Mouse (Mus musculus) kidney, adult 18-20 months (tissue): Measurements from ENCODE around the gene Strip1.

ENCODE experiments used
- DNase-seq: peaks from one replicate; pipeline ENCODE4 v3.0.0; 2021

Strip1 gene

DNA sequence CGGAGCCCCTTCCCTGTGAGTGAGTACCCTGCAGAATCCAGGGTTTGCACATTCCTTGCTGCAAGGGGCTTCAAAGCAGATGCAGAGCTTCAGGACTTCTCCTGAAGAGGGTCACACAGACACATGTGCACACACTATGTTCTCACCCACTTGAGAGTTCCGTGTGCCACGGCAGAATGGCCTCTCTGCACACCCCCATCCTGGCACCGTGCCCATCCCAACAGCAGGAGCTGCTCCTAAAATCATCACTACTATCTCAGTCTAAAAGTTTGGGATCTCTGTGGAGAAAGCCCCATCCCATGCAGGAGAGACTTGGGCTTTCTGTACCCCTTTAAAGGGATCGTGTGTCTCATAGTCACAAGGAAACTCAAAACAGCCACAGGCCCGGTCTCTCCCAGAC, 45.0 kb downstream of the Strip1 start:
- no peak for DNase-seq

DNA sequence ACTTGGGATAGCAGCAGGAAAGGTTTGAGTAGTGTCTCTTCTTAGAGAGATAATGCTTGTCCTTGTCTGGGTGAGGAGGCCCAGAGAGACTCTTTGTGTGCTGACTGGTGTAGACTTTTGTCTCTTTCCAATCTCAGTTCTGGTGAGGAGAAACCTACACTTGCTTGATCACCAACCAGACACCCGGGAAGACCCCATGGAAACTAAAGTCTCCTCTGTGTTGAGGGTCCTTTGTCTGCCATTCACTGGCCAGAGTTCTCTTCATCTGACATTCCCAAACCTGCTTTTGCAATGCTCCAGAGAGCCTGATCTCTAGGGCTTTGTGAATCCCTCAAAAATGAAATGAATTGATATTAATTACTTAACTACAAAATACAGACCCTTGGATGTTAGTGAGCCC, 47.6 kb downstream of the Strip1 start:
- DNase-seq: no peak

DNA sequence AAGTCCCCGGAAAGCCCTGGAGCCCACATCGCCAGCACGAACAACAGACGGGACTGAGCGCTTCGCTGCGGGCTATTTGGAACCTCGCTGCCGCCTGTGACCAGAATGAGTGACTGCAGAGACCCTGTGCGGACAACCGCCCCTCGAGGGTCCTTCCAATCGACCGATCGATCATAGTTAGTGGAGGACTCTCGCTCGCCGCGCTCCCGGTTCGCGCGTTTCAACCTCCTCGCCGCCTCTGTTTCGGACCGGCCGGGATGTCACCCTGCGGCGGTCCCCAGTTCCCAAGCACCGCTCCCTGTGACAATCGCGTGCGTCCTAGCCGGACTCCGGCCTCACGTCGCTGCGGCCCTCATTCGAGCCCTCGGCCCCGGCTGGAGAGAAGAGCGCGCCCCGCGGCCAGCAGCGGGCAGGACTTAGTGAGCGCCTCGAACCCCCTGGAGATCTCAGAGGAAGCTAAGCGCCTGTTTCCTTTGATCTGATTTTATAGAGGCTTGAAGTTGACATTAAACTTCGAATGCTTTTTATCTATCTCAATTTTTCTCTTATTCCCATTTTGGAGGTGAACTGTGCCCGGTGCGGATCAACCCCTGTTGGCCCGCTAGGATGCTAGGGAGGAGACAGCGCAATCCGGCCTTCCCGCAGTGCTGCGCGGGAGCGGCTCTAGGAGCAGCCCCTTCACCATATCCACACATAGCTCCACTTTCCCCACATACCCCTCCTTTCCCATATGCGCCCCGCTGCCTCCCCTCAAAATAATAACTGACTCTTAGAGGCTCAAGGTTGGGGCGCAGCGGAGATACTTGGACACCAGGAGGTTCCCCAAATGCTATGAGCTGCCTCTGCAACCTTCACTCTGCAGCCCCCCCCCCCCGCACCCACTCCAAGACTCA, 48.4 kb downstream of the Strip1 start:
- DNase-seq: peak; percentile 23

DNA sequence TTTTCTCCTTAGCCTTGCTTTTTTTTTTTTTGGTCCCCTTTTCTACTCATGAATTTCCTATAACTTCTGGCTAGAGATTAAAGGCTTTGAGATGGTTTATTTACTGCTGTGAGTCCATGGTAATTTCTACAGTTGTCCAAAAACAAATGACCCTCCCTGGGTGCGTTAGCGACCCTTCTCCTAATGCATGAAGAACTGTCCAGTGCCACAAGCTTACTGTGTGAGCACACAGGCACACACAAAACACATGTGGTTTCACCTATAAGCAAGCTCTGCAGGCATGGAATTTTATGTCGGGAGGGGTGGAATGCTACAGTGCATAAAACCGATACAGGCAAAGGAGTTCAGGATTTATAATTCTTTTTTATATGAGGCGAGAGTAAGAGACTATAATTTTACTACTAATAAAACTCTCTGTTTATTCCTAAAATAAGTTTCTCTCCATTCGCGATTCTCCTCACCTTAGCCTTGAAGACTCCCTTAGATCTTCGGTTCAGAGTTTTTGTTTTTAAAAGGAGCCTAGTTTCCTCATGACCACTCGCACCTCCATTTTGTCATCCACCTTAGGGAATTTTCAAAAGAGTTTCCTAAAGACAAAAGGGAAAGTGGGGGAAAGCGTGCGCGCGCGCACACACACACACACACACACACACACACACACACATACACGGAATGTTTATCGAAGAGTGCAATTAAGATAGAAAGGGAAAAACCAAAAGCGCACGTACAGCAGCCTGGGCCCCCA, 49.2 kb downstream of the Strip1 start:
- DNase-seq: no peak

DNA sequence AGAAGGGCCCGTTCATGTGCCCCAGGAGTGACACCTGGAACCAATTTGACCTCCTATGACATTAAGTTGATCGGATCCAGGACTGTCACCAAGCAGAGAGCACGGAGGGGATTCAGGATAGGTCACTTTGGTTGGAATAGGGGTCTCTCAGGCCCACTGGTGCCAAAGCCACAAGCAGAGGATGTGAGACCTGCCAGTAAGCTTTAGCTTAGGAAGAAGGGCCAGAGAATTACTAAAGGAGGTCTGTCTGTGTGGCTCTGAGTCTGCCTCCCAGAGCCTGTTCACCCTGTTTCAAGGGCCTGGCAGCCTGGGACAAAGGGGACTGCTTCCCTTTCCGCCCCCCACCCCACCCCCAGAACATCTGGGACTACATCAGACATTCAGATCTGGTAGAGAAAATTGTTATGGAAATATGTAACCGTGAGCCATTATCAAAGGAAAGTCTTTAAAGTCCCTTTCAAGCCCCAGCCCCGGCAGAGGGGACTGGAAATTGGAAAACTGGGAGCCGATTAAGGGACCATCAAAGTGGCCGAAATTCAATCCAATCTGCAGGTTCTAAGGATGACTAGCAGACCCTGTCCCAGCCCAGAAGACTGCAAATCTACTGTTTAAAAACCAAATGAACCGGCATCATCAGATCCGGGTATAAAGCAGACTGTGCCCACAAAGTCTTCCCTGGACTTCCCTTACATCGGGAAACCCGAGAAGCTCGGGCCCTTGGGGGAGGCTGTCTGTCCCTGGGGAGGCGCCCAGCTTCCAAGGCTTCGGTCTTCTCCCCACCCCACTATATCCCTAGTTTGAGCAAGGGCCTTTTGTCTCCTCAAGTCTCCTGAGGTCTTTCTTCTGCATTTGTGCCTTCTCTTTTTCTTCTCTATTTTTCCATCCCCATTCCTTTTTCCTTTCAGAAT, 50.1 kb downstream of the Strip1 start:
- DNase-seq: no peak

DNA sequence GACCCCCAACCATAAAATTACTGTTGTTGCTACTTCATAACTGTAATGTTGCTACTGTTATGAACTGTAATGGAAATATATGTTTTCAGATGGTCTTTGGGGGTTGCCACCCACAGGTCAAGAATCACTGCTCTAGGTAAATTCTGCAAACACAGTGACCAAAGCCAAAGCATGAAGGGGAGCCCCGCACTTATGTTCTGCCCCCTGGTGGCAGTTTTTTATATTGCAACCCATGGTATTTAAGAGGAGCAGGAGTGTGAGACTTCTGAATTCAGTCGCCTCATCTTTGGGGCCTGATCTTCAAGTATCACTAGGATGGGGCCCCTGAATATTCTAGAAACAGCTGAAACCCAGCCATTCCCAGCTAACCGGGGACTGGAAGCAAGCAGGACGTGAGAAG, 52.0 kb downstream of the Strip1 start:
- peak; percentile 59 for DNase-seq

DNA sequence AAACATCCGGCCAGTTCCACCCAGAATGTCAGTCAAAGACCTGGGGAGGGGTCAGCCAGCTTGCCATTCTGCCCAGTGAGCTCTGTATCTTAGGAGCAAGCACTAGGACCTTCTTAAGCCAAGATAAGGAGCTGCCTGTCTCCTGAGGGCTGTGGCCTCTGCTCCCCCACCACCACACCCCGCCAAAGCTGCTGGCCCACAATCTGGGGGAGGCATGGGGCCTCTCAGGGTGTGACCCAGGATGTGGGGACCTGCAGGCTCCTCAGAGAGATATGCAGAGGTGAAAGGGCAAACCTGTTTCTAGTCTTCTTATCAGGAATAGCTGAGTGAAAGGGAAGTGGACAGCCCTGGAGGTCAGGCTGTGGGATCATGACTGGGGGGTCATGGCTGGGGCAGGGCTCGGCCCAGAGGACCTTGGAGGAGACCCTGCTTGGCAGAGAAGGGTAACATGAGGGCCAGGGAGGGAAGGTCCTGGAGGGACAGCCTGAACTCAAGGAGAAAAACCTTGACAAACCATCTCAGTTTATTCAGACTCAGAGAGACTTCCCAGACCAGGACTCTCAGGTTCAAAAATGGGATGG, 53.6 kb downstream of the Strip1 start:
- DNase-seq: no peak

DNA sequence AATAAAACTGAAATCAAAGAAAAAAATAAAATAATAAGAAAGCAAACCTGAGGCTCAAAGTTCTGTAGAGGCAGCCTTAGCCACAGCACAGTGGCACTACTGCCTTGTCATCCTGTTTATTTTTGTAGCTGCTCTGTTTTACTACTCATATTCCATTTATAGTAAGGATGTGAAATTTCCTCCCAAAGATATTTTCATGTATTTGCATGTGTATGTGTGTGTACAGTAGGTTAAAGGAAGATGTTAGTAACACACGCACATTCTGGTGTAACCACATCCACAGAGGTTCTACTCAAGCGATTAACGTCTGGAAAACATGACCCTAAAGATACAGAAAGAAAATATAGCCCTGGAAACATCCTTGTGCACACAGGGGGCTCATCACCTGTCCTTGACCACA, 54.7 kb downstream of the Strip1 start:
- no peak for DNase-seq

DNA sequence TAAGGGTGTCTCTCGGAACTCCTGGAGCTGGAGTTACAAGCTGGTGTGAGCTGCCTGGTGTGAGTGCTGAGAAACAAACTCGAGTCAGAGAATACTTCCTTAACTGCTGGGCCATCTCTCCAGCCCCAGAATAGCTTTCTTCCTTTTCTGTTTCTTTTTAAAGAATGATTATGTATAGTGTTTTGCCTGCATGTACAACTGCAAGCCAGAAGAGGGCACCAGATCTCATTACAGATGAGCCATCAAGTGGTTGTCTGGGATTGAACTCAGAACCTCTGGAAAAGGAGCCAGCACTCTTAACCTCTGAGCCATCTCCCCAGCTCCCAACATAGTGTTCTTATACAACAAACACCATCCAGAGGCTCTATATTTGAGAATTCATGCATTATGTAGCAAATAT, 60.3 kb downstream of the Strip1 start:
- DNase-seq: no peak

DNA sequence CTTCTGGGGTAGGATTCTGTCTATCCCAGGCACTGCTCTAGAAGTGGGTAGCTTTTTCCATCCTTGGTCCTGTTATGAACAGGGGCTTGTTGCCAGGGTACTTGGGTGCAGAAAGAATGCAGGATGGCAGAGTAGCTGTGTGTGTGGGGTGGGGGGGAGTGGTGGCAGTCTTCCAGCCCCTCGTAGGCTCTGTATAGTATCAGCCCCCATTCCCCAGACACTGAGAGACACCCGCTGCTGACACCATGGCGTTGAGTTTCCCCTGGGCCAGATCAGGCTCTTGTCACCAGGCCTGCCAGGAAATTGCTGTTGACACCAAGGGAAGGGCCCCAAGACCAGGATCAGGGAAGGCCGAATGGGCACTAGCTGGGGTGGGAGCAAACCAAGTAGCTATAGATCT, 62.8 kb downstream of the Strip1 start:
- no peak for DNase-seq

DNA sequence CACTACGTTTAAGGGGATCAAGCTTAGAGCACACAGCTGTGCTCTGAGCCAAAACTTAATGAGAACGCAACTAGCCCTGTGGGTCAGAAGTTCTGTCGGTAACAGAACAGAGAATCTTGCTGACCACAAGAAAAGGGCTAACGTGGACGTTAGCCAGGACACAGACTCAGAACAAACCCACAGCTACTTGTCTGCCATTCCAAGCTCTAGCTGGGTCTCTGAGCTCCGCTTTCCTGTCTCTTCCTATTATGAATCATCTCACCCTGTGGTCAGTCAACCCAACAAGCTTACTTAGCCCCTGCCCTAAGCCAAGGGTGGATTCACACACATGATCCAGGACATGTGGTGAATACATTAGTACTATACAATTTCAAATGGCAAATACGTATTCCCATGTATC, 63.7 kb downstream of the Strip1 start:
- no peak for DNase-seq

DNA sequence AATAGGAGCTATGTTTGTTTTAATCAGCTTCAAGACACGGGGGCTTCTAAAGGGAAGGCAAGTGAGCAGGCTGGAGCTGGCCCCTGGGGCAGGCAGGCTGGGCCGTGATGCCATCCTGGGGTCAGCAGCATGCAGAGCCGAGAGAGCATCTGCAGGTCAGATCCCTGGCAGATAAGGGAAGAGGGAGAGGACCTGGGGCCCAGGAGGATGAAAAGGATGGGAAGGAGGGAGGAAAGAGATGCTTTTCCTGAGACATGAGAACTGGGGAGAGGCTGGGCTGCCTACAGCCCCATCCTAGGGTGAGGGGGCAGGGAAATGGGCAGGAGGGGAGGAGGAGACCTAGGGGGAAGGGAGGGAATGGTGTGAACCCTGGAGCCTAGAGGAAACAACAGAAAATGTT, 66.2 kb downstream of the Strip1 start:
- DNase-seq: no peak

DNA sequence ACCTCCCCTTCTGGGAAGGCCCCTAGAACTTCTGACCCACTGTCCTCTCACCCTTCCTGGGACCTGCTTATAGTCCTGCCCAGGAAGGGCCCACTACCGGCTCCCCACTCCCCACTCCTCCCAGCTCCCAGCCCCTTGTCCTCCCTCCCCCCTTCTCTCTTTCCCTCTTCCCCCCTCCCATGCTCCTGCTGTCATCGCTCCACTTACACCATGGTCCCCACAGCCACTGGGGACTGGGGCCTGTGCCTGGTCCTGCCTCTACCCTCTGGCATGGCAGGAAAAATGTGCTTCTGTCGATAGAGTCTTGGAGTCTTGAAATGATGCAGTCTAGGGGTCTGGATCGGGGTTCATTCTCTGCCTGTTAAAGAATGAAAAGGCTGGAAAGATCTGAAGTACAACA, 67.6 kb downstream of the Strip1 start:
- DNase-seq: no peak

DNA sequence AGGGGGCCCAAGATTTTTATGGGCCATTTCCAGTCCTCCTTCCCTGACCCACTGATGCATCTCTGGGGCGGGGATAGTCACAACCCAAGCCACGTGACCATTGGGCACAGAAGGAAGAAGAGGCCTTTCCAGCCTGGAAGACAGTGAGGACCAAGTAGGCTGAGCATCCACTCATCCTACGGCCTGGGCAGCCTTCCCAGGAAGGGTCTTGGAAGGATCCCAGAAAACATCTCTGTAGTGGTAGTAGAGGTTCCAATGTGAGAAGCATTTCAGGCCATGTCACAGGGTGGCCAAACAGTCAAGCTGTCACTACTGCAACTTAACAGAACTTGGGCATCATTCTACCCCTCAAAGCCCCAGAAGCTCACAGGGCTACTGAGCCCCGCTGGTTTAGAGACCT, 68.9 kb downstream of the Strip1 start:
- DNase-seq: no peak
